Mouse (Mus musculus): Measurements from ENCODE around the gene Map3k11. TPM values are rescaled to one million over a fixed set of nuclear protein-coding genes. Genes with fewer than 3 reads are reported as not detected.
A peak's percentile ranks its signal among the peaks of the same experiment; 100 is the strongest.

Gene Map3k11
- polyA plus RNA-seq, 1 experiment = 23.1 TPM

DNA sequence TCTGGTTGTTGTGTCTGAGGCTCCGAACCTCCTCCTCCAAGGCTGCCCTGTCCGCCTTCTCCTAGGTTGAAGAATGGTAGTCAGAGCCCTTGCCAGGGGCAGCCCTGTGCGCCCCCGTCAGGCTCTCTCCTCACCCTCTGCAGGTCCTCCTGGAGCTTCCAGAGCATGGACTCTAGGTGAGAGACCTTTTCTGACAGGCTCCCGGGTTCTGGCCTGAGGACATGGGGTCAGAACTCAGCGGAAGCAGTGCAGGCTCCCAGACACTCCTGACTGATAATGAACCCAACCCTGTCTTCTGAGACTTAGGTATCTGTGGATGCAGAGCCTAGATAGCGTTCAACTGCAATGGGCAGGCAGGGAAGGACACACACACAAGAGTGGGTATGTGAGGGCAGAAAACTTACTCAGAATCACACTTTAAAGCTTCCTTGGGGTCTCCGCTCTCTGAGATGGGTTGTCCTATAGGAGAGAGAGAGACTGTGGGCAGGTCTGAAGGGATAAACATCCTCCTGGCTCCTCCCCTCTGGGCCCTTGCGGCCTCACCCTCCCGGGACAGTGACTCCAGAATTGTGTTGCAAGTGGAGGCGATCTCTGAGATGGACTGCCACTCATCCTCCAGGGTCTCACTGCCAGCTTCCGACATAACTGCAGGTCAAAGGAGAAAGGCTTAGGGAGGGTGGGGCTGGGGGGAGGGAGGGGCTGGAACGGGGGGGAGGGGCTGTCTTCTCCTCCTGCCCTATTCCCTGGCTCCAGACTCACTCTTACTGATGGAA lies 36.9 kb upstream of the Map3k11 start:
- Histone ChIP-seq H3K4me1 (ENCODE audit: control insufficient read depth, insufficient read depth, low read length) (no peaks in the 10 kb centered on the region), H3K4me3 (ENCODE audit: insufficient read depth, low read length) (no peak overlapping the region), H3K27ac (ENCODE audit: insufficient read depth, low read length) (no peak overlapping the region)
- no peak for TF ChIP-seq POLR2A (IDR thresholded peaks at IDR 0.05; ENCODE audit: extremely low read depth, insufficient read depth, low read length)
- no peak for TF ChIP-seq CTCF (IDR thresholded peaks at IDR 0.05; ENCODE audit: extremely low read depth, insufficient read depth, low read length)

DNA sequence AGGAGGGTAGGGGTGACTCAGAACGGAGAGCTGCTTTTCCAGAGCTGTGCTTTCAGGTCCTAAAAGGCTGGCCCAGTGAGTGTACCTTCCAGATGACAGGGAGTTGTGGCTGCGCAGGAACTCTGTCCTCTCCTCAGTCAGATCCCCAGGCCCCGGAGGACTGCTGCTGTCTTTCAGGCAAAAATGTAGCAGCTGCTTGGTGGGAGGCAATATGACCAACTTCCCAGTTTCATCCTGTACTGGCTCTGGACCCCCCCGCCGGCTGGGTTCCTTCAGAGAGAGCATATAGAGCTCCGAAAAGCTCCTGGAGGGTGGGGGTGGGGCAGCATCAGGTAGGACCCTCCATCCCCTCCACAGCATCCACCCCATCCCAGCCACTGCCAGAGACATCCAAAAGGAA lies 36.0 kb upstream of the Map3k11 start:
- Histone ChIP-seq H3K4me1 (ENCODE audit: control insufficient read depth, insufficient read depth, low read length) (no peaks in the 10 kb centered on the region), H3K27ac (ENCODE audit: insufficient read depth, low read length) (no peak overlapping the region), H3K4me3 (ENCODE audit: insufficient read depth, low read length) (no peak overlapping the region)
- no peak for TF ChIP-seq CTCF (IDR thresholded peaks at IDR 0.05; ENCODE audit: extremely low read depth, insufficient read depth, low read length)
- no peak for TF ChIP-seq POLR2A (IDR thresholded peaks at IDR 0.05; ENCODE audit: extremely low read depth, insufficient read depth, low read length)

DNA sequence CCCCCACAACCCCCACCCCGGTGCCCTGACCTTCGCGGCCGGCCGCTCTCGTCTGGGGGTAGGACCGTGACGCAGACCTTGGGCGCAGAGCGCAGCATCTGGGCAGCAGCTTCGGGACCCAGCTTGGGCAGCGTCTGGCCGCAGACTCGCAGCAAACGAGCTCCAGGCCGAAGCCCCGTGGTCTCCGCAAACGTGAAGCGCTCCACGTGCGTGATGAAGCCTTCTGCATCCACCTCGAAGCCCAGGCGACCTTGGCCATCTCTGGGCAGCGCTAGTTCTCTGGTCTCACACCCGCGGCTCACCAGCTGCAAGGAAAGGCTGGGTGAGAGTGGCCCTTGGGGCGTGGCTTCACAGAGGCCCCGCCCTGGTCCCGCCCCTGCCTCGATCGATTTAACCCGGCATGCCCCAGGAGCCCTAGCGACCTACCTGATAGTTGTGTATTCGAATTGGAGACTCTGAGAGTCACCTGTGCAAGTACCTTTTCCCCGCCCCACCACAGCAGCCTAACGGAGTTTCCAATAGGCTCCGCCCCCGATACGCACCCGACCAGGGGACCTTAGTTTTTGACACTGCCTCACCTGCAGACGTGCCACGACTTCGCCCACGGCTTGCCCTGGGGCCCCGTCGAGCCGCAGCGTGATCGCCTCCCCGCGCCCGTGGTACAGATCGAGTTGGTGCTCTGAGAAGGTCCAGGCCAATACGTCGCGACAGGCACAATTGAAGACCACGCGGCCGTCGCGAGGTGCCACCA lies 34.4 kb upstream of the Map3k11 start:
- Histone ChIP-seq H3K4me1 (ENCODE audit: control insufficient read depth, insufficient read depth, low read length) (no peaks in the 10 kb centered on the region), H3K27ac (ENCODE audit: insufficient read depth, low read length) (no peak overlapping the region), H3K4me3 (ENCODE audit: insufficient read depth, low read length) (peak overlapping the region; percentile 47)
- TF ChIP-seq CTCF (IDR thresholded peaks at IDR 0.05; ENCODE audit: extremely low read depth, insufficient read depth, low read length) = no peak
- TF ChIP-seq POLR2A (IDR thresholded peaks at IDR 0.05; ENCODE audit: extremely low read depth, insufficient read depth, low read length) = no peak; the same call in 1 of the 2 replicates

DNA sequence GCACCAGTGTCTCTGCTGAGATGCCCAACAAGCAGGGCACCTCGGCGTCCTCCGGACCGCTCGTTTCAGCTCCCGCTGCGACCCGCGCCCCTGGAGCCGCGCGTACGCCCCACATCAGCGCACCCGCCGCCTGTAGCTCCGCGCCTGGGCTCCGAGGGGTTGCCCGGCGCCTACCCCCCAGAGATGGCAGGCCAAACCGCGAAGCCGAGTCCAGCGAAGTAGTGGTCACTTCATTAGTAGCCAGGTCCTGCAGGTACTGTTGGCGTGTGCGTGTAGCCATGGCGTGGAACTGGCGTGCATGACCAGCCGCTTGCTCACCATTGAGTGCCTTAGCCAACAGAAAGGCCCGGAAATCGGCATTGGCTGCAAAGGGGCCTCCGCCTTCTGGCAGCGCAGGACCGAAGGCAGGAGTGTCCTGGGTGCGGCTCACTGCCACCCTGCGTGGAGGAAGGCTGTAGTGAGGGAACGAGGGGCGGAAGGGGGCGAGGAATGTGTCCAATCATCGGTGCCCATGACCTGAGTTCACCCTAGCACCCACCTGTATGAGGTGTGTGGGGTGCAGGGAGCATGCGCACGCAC lies 33.7 kb upstream of the Map3k11 start:
- Histone ChIP-seq H3K27ac (ENCODE audit: insufficient read depth, low read length) (no peak overlapping the region), H3K4me1 (ENCODE audit: control insufficient read depth, insufficient read depth, low read length) (no peaks in the 10 kb centered on the region), H3K4me3 (ENCODE audit: insufficient read depth, low read length) (peak overlapping the region; percentile 47; the same call in 1 of the 2 replicates)
- TF ChIP-seq CTCF (IDR thresholded peaks at IDR 0.05; ENCODE audit: extremely low read depth, insufficient read depth, low read length) (no peak), POLR2A (IDR thresholded peaks at IDR 0.05; ENCODE audit: extremely low read depth, insufficient read depth, low read length) (no peak)

DNA sequence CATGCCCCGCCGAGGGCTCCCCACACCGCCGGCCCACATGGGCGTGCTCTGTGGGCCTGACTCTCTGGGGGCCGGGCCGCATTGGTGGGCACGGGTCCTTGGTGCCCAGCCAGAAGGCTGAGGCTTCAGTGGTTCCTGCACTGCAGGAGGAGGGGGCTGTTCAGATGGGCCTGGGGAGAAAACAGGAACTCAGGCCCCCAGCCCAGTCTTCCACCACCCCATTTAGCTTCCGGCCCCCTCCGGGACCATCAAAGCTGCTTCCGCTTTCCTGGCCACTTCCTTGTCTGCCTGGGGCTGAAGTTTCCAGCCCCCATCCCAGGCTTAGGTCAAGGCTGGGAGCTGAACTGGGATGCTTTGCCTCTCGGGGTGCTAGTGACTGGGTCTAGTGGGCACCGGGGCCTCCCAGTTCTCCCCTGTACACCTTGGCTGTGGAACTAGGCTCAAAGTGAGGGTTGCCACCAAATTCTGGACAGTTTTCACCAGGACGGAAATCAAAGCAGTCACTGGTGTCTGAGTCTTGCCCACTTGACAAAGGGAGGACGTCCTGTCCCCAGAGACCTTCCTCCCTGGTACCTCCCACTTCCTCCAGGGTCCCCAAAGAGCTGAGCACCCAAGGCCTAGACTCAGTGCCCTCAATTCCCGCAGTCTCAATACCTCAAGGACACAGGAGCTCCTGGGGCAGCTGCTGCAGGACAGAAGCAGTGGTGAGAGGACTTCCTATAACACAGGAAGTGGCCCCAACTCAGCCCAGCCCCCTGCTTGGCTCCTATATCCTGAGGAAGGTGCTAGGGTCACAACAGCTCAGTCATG lies 27.4 kb upstream of the Map3k11 start:
- H3K27ac ChIP-seq (ENCODE audit: insufficient read depth, low read length) = peak overlapping the region; percentile 88
- TF ChIP-seq POLR2A (IDR thresholded peaks at IDR 0.05; ENCODE audit: extremely low read depth, insufficient read depth, low read length) (0 out of 2 replicates have a peak, but pooled peaks have one; percentile 12), CTCF (IDR thresholded peaks at IDR 0.05; ENCODE audit: extremely low read depth, insufficient read depth, low read length) (no peak)
- H3K4me1 ChIP-seq (ENCODE audit: control insufficient read depth, insufficient read depth, low read length) = no peaks in the 10 kb centered on the region
- no peak overlapping the region for H3K4me3 ChIP-seq (ENCODE audit: insufficient read depth, low read length)

DNA sequence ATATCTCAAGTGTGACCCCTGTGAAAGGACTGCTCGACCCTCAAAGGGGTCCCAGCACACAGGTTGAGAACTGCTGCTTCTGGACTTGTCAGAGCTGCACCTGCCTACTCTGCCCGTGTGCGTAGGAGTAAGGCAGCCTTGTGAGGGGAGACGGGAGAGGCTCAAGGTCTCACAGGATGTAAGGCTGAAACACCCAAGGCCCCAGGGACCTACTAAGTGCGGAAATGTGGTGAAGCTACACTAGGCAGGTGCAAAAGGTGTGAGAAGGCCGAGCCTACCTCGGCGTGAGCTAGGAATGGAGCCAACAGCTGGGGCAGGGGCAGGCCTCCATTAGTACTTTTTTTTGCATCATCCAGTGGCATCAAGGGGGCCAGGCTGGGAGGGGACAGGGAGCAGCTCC lies 26.2 kb upstream of the Map3k11 start:
- Histone ChIP-seq H3K27ac (ENCODE audit: insufficient read depth, low read length) (peak overlapping the region; percentile 18; the same call in 1 of the 2 replicates), H3K4me3 (ENCODE audit: insufficient read depth, low read length) (peak overlapping the region; percentile 47; the same call in 1 of the 2 replicates), H3K4me1 (ENCODE audit: control insufficient read depth, insufficient read depth, low read length) (no peaks in the 10 kb centered on the region)
- no peak for TF ChIP-seq POLR2A (IDR thresholded peaks at IDR 0.05; ENCODE audit: extremely low read depth, insufficient read depth, low read length)
- no peak for TF ChIP-seq CTCF (IDR thresholded peaks at IDR 0.05; ENCODE audit: extremely low read depth, insufficient read depth, low read length)

DNA sequence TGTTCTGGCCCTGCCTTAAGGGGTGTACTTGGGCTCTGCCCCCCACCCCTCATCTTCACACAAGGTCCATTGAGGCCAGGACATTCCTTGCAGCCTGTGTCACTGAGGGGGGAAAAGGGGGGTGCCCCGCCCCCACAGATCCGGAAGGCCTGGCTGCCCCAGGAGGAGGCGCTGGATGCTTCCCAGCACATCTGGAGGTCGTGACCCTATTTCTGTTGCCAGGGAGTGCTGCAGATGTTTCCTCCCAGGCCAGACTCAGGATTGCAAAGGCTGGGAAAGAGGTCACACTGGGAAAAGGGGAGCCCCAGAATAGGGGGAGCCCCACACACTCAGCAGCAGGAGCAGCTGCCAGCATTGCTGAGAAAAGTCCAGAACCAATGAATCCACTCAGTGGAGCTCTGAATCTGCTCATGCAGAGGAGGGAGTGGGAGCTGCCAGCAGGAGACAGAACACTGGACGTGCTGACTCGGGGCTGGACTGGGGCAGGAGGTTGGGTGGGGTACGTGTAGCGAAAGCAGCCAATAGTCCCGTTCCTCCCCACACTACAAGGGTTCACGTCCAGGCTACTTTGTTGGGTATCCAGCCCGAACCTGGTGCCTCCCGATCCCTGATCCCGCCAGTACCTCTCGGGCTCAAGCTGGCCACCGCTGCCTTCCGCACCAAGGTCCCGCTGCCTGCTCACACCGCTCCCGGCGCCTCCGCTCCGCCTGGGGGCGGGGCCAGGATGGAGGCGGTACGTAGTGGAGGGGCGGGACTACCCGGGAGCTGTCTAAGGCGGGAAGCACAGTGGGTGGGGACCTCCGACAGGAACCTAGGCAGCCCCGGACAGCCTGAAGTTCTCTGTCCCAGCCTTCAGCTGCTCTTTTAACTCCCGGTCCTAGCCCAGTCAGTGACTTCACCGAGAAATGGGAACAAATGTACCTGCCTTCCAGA lies 25.3 kb upstream of the Map3k11 start, which contains the start of gene Sipa1:
TSS of gene Sipa1 (minus strand) at position 727 of the 933 bp plus-strand sequence.
- Histone ChIP-seq H3K4me1 (ENCODE audit: control insufficient read depth, insufficient read depth, low read length) (no peaks in the 10 kb centered on the region), H3K4me3 (ENCODE audit: insufficient read depth, low read length) (peak within 1 kb of the TSS; percentile 47), H3K27ac (ENCODE audit: insufficient read depth, low read length) (peak within 1 kb of the TSS; percentile 78)
- TF ChIP-seq POLR2A (IDR thresholded peaks at IDR 0.05; ENCODE audit: extremely low read depth, insufficient read depth, low read length) = peak; percentile 44; the same call in 1 of the 2 replicates
- no peak for TF ChIP-seq CTCF (IDR thresholded peaks at IDR 0.05; ENCODE audit: extremely low read depth, insufficient read depth, low read length)

DNA sequence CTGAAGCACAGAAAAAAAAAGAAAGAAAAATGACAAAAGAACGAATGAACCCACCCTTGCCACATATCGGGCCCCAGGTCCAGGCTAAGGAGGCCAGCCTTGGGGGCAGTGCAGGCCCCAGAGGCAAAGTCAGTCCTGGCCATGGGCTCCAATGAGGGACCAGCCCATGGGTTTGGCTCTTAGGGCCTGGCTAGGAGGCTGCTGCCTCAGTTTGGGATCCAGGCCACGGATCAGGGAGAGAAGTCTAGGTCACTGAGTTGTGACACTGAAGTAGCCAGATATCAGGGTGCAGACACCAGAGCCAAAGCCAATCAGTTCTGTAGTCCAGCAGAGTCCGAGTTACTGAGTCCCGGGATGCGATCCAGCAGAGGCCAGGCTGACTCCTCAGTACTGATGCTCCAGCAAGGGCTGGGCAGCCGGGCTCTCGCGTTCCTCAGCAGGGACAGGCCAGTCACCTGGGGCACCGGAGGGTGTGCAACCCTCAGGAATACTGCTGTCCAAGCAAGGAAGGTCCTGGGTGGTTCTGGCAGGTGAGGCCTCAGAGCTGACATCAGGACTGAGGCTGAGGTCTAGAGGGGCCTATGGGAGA lies 23.8 kb upstream of the Map3k11 start:
- H3K27ac ChIP-seq (ENCODE audit: insufficient read depth, low read length) = no peak overlapping the region
- no peak overlapping the region for H3K4me3 ChIP-seq (ENCODE audit: insufficient read depth, low read length)
- H3K4me1 ChIP-seq (ENCODE audit: control insufficient read depth, insufficient read depth, low read length) = no peaks in the 10 kb centered on the region
- no peak for TF ChIP-seq CTCF (IDR thresholded peaks at IDR 0.05; ENCODE audit: extremely low read depth, insufficient read depth, low read length)
- no peak for TF ChIP-seq POLR2A (IDR thresholded peaks at IDR 0.05; ENCODE audit: extremely low read depth, insufficient read depth, low read length)
